Mouse (Mus musculus) adrenal gland, adult 8-10 months (tissue): ENCODE results near the gene Wipf2. TPM values are rescaled to one million over a fixed set of nuclear protein-coding genes. Genes with fewer than 3 reads are reported as not detected.
"Not testable (repeated sequence)": the region's sequence is repeated elsewhere in the genome, so short reads cannot be mapped to it uniquely, and the experiment has no call there.

ENCODE experiments used
- DNase-seq: peaks from one replicate; pipeline ENCODE4 v3.0.0; 2022
- total RNA-seq, 4 experiments: library from RNA; stranded (reverse); gene quantifications; 2 replicates each; pipeline ENCODE4 v1.2.4; 2022

Wipf2 gene
- total RNA-seq, 4 experiments from 2014 or later: 20.4 to 26.7 (median 23.5) TPM

GRCm38 (mm10) chr11:98932293-98933091 lies 69.1 kb downstream of the Wipf2 start:
- no peak for DNase-seq

GRCm38 (mm10) chr11:98933151-98933550 lies 69.7 kb downstream of the Wipf2 start:
- DNase-seq: peak; percentile 96

GRCm38 (mm10) chr11:98933847-98934246 lies 70.4 kb downstream of the Wipf2 start:
- not testable (repeated sequence) for DNase-seq

GRCm38 (mm10) chr11:98934367-98934766 lies 70.9 kb downstream of the Wipf2 start:
- no peak for DNase-seq

- DNase-seq: no peak
Observed at GRCm38 (mm10) chr11:98935123-98935522, 71.7 kb downstream of the Wipf2 start.

GRCm38 (mm10) chr11:98936170-98936569 lies 72.7 kb downstream of the Wipf2 start:
- no peak for DNase-seq

GRCm38 (mm10) chr11:98936606-98937409 lies 73.4 kb downstream of the Wipf2 start:
- no peak for DNase-seq

GRCm38 (mm10) chr11:98937410-98937913 lies 74.0 kb downstream of the Wipf2 start:
- peak; percentile 90 for DNase-seq

- no peak for DNase-seq
Observed at GRCm38 (mm10) chr11:98937914-98938694, 74.7 kb downstream of the Wipf2 start.

GRCm38 (mm10) chr11:98938701-98939083 lies 75.3 kb downstream of the Wipf2 start:
- DNase-seq: no peak

GRCm38 (mm10) chr11:98939084-98939952 lies 75.9 kb downstream of the Wipf2 start:
- DNase-seq: peak; percentile 13

- DNase-seq: peak; percentile 28
Observed at GRCm38 (mm10) chr11:98939953-98940641, 76.7 kb downstream of the Wipf2 start.

GRCm38 (mm10) chr11:98940776-98941175 lies 77.3 kb downstream of the Wipf2 start:
- peak; percentile 11 for DNase-seq

- DNase-seq: peak; percentile 48
Observed at GRCm38 (mm10) chr11:98941341-98941825, 77.9 kb downstream of the Wipf2 start.

GRCm38 (mm10) chr11:98941826-98942550 lies 78.5 kb downstream of the Wipf2 start:
- DNase-seq: peak; percentile 82

- peak; percentile 27 for DNase-seq
Observed at GRCm38 (mm10) chr11:98942555-98942922, 79.1 kb downstream of the Wipf2 start.

GRCm38 (mm10) chr11:98942923-98943641 lies 79.6 kb downstream of the Wipf2 start:
- DNase-seq: peak; percentile 67

GRCm38 (mm10) chr11:98943741-98944461 lies 80.5 kb downstream of the Wipf2 start:
- DNase-seq: no peak
